Mouse (Mus musculus): ENCODE measurements around the gene Cd200. TPM values are rescaled to one million over a fixed set of nuclear protein-coding genes. Genes with fewer than 3 reads are reported as not detected.
A peak's percentile ranks its signal among the peaks of the same experiment; 100 is the strongest.
"Not testable (repeated sequence)": the region's sequence is repeated elsewhere in the genome, so short reads cannot be mapped to it uniquely, and the experiment has no call there.

Gene Cd200
- polyA plus RNA-seq, 3 experiments from 2014 or later, result 84.4 to 386 (median 244) TPM

- ATAC-seq, result no peak
These were observed 32.0 kb downstream of the Cd200 start for GRCm38 (mm10) chr16:45376812-45377211.

GRCm38 (mm10) chr16:45376294-45376693, 32.6 kb downstream of the Cd200 start:
- no peak for ATAC-seq

GRCm38 (mm10) chr16:45375506-45376225, 33.2 kb downstream of the Cd200 start:
- ATAC-seq, result no peak

GRCm38 (mm10) chr16:45374074-45374473, 34.8 kb downstream of the Cd200 start:
- ATAC-seq, result no peak

GRCm38 (mm10) chr16:45371076-45371475, 37.8 kb downstream of the Cd200 start:
- no peak for ATAC-seq

- no peak for ATAC-seq
These were observed 39.4 kb downstream of the Cd200 start for GRCm38 (mm10) chr16:45369285-45369965.

GRCm38 (mm10) chr16:45366111-45366510, 42.7 kb downstream of the Cd200 start:
- no peak for ATAC-seq

- no peak for ATAC-seq
These were observed 43.5 kb downstream of the Cd200 start for GRCm38 (mm10) chr16:45365353-45365752.

GRCm38 (mm10) chr16:45364627-45365026, 44.2 kb downstream of the Cd200 start:
- no peak for ATAC-seq

GRCm38 (mm10) chr16:45363480-45364045, 45.3 kb downstream of the Cd200 start:
- ATAC-seq, result no peak

- peak; percentile 75 for ATAC-seq
These were observed 47.4 kb downstream of the Cd200 start for GRCm38 (mm10) chr16:45361450-45361849.

GRCm38 (mm10) chr16:45358441-45358840, 50.4 kb downstream of the Cd200 start:
- not testable (repeated sequence) for ATAC-seq

GRCm38 (mm10) chr16:45357134-45357533, 51.7 kb downstream of the Cd200 start:
- no peak for ATAC-seq

- ATAC-seq, result no peak
These were observed 56.0 kb downstream of the Cd200 start for GRCm38 (mm10) chr16:45352875-45353274.

GRCm38 (mm10) chr16:45350767-45351166, 58.1 kb downstream of the Cd200 start:
- ATAC-seq, result no peak

- no peak for ATAC-seq
These were observed 59.1 kb downstream of the Cd200 start for GRCm38 (mm10) chr16:45349523-45350298.

GRCm38 (mm10) chr16:45348238-45348637, 60.6 kb downstream of the Cd200 start:
- not testable (repeated sequence) for ATAC-seq

- ATAC-seq, result peak; percentile 84
These were observed 61.9 kb downstream of the Cd200 start for GRCm38 (mm10) chr16:45346930-45347387.

- peak; percentile 55 for ATAC-seq
These were observed 62.5 kb downstream of the Cd200 start for GRCm38 (mm10) chr16:45346367-45346766.

- peak; percentile 4 for ATAC-seq
These were observed 64.0 kb downstream of the Cd200 start for GRCm38 (mm10) chr16:45344879-45345278.

GRCm38 (mm10) chr16:45336478-45336877, 72.4 kb downstream of the Cd200 start:
- ATAC-seq, result no peak

- no peak for ATAC-seq
These were observed 74.0 kb downstream of the Cd200 start for GRCm38 (mm10) chr16:45334891-45335290.

- no peak for ATAC-seq
These were observed 74.5 kb downstream of the Cd200 start for GRCm38 (mm10) chr16:45334376-45334765.

All from inflammation-experienced regulatory T-cells, adult 6 months (primary cell).